Mouse (Mus musculus): ENCODE measurements around the gene Ap1g2.

- no peak for TF ChIP-seq CTCF (IDR thresholded peaks at IDR 0.05; ENCODE audit: control insufficient read depth, insufficient read depth, low read length)
- no peak for TF ChIP-seq POLR2A (IDR thresholded peaks at IDR 0.05; ENCODE audit: borderline replicate concordance, control insufficient read depth, low read depth, low read length)
These were observed 12.5 kb upstream of the Ap1g2 start for GRCm38 (mm10) chr14:55118852-55119251.

All from bone marrow, adult 2 months (tissue).